Mouse (Mus musculus) monocyte, adult 2 months (primary cell): ENCODE measurements around the gene Gper1.
"Not testable (repeated sequence)": the region's sequence is repeated elsewhere in the genome, so short reads cannot be mapped to it uniquely, and the experiment has no call there.

Experiments used
- DNase-seq, 2 experiments: peaks; one replicate each; pipeline ENCODE4 v3.0.0; 2022; ENCODE audit warnings: low spot score in 2 of 2, low read depth in 1 of 2

Gene Gper1

GRCm38 (mm10) chr5:139390324-139391119, 32.4 kb upstream of the Gper1 start:
- DNase-seq: not testable (repeated sequence)

DNA sequence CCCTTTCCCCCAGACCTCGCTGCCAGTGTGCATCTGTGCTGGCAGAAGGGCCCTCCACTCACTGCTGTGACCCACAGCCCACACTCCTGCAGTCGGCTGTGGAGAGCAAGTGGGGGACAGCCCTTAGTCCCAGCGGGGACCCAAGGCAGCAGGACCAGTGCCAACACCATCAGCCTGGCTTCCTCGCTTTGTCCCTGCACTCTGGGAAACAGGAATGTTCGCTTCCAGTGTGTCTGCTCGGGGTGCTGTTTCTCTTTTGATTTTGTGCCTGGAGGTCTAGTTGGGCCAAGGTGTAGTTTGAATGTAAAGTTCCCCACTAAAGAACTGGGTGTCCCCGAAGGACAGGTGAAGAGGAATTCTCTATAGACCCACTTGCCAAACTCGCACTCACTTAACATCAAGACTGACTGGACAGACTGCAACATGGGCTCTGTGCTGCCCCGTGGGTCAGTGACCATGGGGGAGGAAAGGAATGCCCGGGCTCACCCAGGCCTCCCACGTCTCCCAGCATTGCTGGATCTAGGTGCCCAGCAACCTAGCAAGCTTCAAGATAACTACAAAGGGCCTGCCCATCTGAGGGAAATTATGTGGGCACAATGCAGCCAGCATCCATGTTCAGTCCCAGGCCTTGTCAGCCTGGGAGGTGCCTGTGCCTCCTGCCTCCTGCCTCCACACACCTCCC, 31.5 kb upstream of the Gper1 start:
- DNase-seq: no peak

GRCm38 (mm10) chr5:139392219-139393196, 30.4 kb upstream of the Gper1 start:
- no peak for DNase-seq

- no peak for DNase-seq
Observed at GRCm38 (mm10) chr5:139393197-139393588, 29.8 kb upstream of the Gper1 start.

DNA sequence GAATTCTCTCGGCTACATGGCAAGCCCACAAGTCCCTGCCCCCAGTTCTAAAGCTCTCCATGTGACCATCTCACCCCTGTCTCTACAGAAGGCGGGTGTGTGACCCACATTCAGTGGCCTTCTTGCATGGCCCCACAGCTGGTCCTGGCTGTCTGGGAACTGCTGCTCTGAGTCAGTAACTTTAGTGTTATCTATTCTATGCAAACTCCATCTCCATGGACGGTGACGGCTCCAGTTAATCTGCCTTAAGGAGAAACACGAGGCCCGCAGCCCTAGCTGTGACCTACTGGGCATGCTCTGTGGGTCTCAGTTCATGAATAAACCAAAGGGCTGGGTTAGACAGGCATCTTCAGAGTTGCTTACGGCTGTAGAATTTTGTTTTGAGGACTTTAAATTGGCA, 28.6 kb upstream of the Gper1 start:
- DNase-seq: no peak

DNA sequence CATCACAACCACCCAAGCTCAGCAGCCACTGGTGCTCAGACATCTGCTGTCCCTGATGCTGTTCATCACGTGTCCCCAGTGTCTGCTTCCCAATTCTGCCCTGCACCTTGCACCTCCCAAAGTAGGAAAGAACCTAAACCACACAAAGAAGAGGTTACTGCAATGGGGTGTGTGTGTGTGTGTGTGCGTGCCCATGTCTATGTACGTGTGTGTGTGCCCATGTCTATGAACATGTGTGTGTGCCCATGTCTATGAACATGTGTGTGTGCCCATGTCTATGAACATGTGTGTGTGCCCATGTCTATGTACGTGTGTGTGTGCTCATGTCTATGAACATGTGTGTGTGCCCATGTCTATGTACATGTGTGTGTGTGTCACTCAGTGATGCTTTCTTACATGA, 27.4 kb upstream of the Gper1 start:
- DNase-seq: no peak

DNA sequence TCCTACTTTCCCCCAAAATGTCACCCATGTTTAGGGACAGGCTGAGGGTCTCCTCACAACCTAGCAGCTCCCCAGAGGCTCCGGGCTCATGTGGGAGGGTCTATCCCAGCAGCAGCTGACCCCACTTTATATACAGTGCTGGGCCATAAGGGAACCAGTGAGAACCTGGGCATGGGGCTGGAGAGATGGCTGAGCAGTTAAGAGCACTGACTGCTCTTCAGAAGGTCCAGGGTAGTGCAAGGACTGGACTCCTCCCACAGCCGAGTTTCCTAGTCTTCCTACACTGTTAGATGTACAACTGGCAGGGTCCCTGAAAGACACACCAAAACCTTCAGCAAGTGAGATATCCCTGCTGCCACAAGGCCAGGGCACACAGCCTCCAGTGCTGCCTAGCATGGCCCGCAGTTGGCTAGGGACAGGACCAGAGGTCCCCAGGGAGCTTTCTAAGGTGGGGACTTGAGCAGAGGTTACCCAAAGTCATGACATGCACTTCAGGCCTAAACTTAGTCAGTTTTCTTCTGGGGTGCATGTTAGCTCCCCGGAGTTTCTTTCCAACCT, 25.5 kb upstream of the Gper1 start:
- no peak for DNase-seq

- DNase-seq: peak; percentile 51 to 73
Observed at GRCm38 (mm10) chr5:139397959-139398753, 24.8 kb upstream of the Gper1 start.

DNA sequence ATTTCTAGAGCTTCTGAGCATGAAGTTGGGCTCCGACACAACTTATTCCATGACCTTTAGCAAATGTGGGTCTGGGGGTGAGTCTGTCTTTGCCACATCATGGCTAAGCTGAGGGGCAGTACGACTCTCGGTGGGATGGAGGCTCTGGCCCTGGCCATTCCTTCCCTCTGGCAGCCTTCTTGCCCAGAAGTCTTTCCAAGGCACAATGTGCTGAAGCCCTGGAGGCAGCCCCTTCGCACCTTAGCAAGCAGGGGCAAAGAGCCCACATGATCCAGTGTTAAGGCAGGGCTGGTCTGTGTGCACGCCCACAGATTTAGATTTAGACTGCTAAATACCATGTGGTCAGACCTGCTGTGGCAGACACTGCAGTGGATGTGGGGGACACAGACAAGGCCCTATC, 24.2 kb upstream of the Gper1 start:
- DNase-seq: no peak

GRCm38 (mm10) chr5:139399991-139400390, 23.0 kb upstream of the Gper1 start:
- no peak for DNase-seq

DNA sequence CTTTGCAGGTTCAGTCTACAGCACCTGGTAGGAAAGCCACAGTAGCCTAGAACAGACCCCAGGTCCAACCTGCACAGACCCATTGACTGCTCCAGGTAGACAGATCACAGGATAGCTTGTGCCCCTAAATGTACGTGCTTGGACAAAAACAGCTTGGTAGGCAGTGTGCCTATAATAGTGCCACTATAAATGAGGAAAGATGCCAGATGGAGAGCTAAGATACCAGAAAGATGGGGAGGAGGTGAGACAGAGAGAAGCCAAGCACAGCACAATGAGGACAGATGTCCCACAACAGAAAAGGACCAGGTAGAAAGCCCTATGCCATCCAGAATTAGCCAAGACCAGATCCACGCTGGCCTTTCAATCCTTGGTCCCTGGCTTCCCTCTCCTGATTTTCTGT, 20.8 kb upstream of the Gper1 start:
- DNase-seq: no peak

DNA sequence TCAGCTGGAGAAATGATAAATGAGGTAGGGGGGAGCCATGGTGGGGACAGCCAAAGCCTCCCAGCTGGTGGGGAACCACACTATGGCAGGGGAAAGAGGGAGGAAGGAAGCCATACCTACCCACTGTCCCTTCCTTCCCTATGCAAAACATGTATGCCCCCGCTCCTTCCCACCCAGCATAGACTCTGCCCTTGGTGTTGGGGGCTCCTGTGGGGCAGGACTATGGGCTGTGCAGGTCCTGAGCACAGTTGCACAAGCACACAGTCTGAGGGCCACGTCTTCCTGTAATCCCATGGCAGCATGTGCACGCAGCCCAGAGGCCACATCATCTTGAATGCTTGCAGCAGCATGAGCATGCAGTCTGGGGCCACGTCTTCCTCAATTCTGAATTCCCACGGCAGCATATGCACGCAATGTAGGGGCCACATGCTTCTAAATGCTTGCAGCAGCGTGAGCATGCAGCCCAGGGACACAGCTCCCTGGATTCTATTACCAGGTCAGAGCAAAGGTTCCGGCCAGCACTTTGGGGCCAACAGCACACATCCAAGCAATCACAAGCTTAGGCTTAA, 19.2 kb upstream of the Gper1 start:
- peak in 1 of 2 experiments; percentile 53 for DNase-seq

DNA sequence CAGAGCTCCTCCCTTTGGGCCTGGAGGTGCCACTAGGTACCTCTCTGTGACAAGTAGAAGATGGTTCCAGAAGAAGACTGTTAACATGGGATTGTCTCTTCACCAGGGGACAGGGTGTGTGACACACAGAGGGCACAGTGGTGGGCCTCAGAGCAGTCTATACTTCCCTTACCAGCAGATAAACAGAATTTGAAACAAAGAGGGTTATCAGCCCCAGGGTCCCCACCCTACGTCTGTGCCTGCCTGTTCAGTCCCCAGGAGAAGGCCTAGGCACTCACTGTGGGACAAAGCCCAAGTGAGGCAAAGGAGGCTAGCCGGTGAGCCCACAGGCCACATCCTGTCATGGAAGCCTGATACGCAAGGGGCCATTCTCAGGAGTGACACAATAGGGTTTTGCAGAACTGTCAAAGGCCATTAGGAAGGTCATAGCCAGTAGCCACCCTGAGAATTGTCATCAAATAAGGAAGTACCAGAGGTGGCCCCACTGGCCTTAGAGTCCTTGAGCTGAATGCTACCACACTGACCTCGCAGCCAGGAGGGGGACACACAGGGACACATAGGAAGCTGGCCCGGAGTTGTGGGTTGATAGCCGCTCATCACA, 18.1 kb upstream of the Gper1 start, which contains the start of gene C130050O18Rik:
TSS of gene C130050O18Rik (plus strand) at position 480 of the 601 bp plus-strand sequence.
- peak; percentile 52 to 74 for DNase-seq

GRCm38 (mm10) chr5:139405478-139405877, 17.5 kb upstream of the Gper1 start:
- DNase-seq: no peak

DNA sequence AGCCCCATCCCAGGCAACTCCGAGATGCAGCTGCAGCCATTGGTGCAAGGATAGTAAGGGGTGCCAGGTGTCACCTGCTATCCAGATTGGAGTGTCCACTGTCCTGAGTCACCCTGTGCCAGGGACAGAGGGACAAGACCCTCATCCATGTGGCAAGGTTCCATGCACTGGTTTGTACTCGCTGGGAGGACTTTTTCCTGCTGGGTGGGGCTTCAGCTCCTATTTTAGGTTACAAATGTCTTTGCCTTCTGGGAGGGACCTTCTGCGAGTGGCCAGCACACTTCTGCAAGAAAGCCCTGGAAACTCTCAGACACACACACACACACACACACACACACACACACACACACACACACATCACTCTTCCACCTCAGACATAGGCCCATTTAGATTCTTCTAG, 17.0 kb upstream of the Gper1 start:
- DNase-seq: peak in 1 of 2 experiments; percentile 43

GRCm38 (mm10) chr5:139407121-139407885, 15.6 kb upstream of the Gper1 start:
- no peak for DNase-seq

GRCm38 (mm10) chr5:139408511-139408910, 14.4 kb upstream of the Gper1 start:
- DNase-seq: peak in 1 of 2 experiments; percentile 59

GRCm38 (mm10) chr5:139409412-139409811, 13.5 kb upstream of the Gper1 start:
- peak in 1 of 2 experiments; percentile 45 for DNase-seq

GRCm38 (mm10) chr5:139410056-139410455, 12.9 kb upstream of the Gper1 start:
- no peak for DNase-seq
